Mouse (Mus musculus) bone marrow, adult 2 months (tissue): ENCODE results near the gene Pphln1. TPM values are rescaled to one million over a fixed set of nuclear protein-coding genes. Genes with fewer than 3 reads are reported as not detected.

Source experiments
- H3K27ac ChIP-seq: fragments of 200-500 bp; 2 replicates; pipeline ENCODE4 v1.5.1; 2012; ENCODE audit warnings: low read depth, mild to moderate bottlenecking, control low read depth, inconsistent platforms, low read length; ENCODE audit not compliant: control insufficient read depth, poor library complexity, insufficient read depth
- H3K4me1 ChIP-seq: fragments of 200-500 bp; 2 replicates; pipeline ENCODE4 v1.6.1; 2011; ENCODE audit warnings: low read length; ENCODE audit not compliant: control insufficient read depth, insufficient read depth
- H3K4me3 ChIP-seq: fragments of 200-500 bp; replicated peaks from 2 replicates; pipeline ENCODE3; 2011; ENCODE audit warnings: mild to moderate bottlenecking, low read depth, low read length, control low read depth; ENCODE audit not compliant: control insufficient read depth
- CTCF ChIP-seq: fragments of 200-500 bp; IDR thresholded peaks from 2 replicates; pipeline ENCODE4 v1.5.1; 2011; ENCODE audit warnings: low read length, control low read depth; ENCODE audit not compliant: control insufficient read depth, insufficient read depth
- POLR2A ChIP-seq: fragments of 200-500 bp; IDR thresholded peaks from 2 replicates; pipeline ENCODE4 v1.6.1; 2011; ENCODE audit warnings: low read depth, mild to moderate bottlenecking, control low read depth, low read length, borderline replicate concordance; ENCODE audit not compliant: control insufficient read depth
- WGBS: fragments of 180-500 bp; shearing (Covaris S2); methylation state at CpG from one replicate; pipeline ENCODE4 v1.1.7; 2018; 5-methylcytosine and 5-hydroxymethylcytosine counted together
- polyA plus RNA-seq: library from polyadenylated mRNA; stranded (reverse); fragments of >200 nt; gene quantifications from 2 replicates; pipeline ENCODE4 v1.2.4, GENCODE M21; 2011; ENCODE audit warnings: low replicate concordance; ENCODE audit not compliant: missing spikeins, insufficient read depth, insufficient read length

The Pphln1 gene
- polyA plus RNA-seq, 1 experiment = 9.0 TPM

- WGBS = 73% methylated on average over 12 of the region's 12 CpGs
- no peak overlapping the region for H3K27ac ChIP-seq
- no peak for TF ChIP-seq POLR2A
- no peak for TF ChIP-seq CTCF
- H3K4me1 ChIP-seq = no peaks in the 10 kb centered on the region
- no peak overlapping the region for H3K4me3 ChIP-seq
Measured at GRCm38 (mm10) chr15:93529831-93530702, 131.9 kb downstream of the Pphln1 start.

- no peak overlapping the region for H3K27ac ChIP-seq
- no peaks in the 10 kb centered on the region for H3K4me1 ChIP-seq
- 56% methylated on average over 3 of the region's 3 CpGs for WGBS
- no peak overlapping the region for H3K4me3 ChIP-seq
- TF ChIP-seq POLR2A (no peak), CTCF (no peak)
Measured at GRCm38 (mm10) chr15:93530703-93531032, 132.5 kb downstream of the Pphln1 start.

- Histone ChIP-seq H3K4me3 (no peak overlapping the region), H3K27ac (no peak overlapping the region), H3K4me1 (no peaks in the 10 kb centered on the region)
- 75% methylated on average over 4 of the region's 4 CpGs for WGBS
- TF ChIP-seq POLR2A = no peak
- no peak for TF ChIP-seq CTCF
Measured at GRCm38 (mm10) chr15:93536191-93536590, 138.0 kb downstream of the Pphln1 start.

GRCm38 (mm10) chr15:93537745-93538144 is 139.6 kb downstream of the Pphln1 start:
- no peak overlapping the region for H3K27ac ChIP-seq
- WGBS = 88% methylated on average over 7 of the region's 7 CpGs
- TF ChIP-seq CTCF = no peak
- TF ChIP-seq POLR2A = no peak
- H3K4me1 ChIP-seq = no peaks in the 10 kb centered on the region
- no peak overlapping the region for H3K4me3 ChIP-seq

GRCm38 (mm10) chr15:93538551-93539205 is 140.5 kb downstream of the Pphln1 start:
- Histone ChIP-seq H3K4me3 (no peak overlapping the region), H3K27ac (no peak overlapping the region), H3K4me1 (no peaks in the 10 kb centered on the region)
- TF ChIP-seq CTCF (no peak), POLR2A (no peak)
- 83% methylated on average over 21 of the region's 21 CpGs for WGBS

- no peak overlapping the region for H3K4me3 ChIP-seq
- H3K27ac ChIP-seq = no peak overlapping the region
- H3K4me1 ChIP-seq = no peaks in the 10 kb centered on the region
- 86% methylated on average over 3 of the region's 3 CpGs for WGBS
- TF ChIP-seq CTCF (no peak), POLR2A (no peak)
Measured at GRCm38 (mm10) chr15:93539415-93539814, 141.3 kb downstream of the Pphln1 start.

Other genes starting within 250 kb of the Pphln1 start
- 6.5 and 9.6 TPM in 2 replicates for gene Gxylt1, start 123.2 kb upstream of the Pphln1 start, polyA plus RNA-seq
- 10.3 and 15.4 TPM in 2 replicates for gene Yaf2, start 61.4 kb upstream of the Pphln1 start, polyA plus RNA-seq
- gene Zcrb1, start within 50 bp of the Pphln1 start, polyA plus RNA-seq = 121 and 173 TPM in 2 replicates
- 2.1 and 4.0 TPM in 2 replicates for gene Prickle1, start 197.5 kb downstream of the Pphln1 start, polyA plus RNA-seq